Mouse (Mus musculus) WW6 (cell line): Measurements from ENCODE around the gene Nap1l4.
A peak's percentile ranks its signal among the peaks of the same experiment; 100 is the strongest.

Source experiments
- DNase-seq: peaks from one replicate; pipeline ENCODE4 v3.0.0-alpha.2; 2013; ENCODE audit warnings: low read depth, low spot score

Gene Nap1l4

GRCm38 (mm10) chr7:143514416-143514768 is 34.5 kb downstream of the Nap1l4 start:
- no peak for DNase-seq

DNA sequence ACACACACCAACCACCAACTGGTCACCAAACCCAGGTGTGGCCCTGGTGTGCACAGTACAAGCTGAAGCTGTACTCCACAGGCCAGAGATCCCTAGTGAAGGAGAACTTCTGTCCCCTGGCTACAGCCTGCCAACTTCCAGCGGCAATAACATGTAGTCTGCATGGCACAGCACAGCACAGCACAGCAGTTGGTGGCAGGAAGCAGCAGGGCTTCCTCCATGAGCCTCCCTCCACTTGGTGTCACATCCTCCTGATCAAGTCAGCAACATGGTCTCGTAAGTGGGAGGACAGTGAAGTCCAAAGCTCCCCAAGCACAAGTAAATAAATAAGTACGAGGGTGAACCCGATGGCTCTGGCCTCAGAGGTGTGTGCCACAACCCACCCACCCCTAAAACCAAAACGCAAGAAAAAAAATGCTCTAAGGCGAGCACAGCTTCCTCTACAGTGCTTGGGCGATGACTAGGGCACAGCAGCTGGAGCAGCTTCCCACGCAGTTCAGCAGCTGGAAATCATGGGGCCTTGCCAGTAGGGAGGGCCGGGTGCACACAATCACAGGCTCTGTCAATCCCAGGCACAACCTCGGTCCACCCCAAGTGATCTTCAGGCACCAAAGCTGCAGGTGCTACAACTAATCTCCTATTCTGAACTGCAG is 35.0 kb downstream of the Nap1l4 start:
- no peak for DNase-seq

DNA sequence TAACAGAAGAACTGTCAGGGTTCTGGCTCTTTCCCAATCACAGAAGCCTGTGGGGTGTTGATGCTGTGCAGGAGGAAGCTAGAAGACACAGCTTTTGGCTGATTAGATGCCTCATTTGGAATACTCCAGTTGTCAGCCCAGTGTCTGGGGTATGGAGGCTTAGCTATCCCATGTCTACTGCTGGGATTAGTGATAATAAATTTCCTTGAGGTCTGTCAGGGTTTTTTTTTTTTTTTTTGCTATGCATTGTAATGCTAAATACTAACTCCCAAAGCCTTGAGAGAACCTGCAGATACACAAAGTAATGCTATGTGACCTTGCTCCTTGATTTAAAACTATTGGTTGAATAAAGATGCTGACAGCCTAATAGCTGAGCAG is 37.6 kb downstream of the Nap1l4 start:
- DNase-seq: no peak

DNA sequence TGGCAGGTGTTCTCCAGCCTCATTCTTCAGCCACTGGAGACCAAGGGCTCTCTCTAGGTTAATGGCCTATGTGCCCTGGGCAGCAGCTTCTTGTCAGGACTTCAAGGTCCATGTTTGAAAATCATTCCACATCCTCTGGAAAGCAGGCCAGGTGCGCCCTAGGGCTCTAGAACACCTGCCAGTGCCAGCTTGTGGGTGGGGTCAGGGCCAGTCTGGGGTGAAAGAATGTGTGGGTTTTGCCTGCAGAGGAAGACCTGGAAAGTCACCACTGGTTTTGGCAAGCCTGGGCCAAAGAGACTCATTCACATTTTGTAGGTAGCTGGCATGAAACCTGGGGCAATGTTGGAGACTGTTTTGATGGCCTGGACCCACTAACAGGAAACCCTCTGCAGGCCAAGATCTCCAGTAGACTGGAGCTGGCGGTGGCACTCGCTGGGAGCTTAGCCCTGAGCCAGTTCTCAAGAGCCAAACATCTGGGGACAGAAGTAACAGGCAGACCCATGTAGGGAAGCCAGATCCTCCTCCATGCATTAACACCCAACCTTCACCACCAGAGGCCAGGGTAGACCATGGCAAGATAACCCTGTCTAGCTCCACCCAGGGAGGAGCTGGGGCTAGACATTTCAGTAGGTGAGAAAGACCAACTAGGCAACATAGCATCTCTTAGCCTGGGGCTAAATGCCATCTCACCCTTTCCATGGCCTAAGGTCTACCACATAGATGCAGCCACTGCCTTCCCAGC is 38.1 kb downstream of the Nap1l4 start:
- DNase-seq: no peak

- DNase-seq: no peak
These were observed 39.3 kb downstream of the Nap1l4 start for GRCm38 (mm10) chr7:143509566-143509965.

- no peak for DNase-seq
These were observed 42.2 kb downstream of the Nap1l4 start for GRCm38 (mm10) chr7:143506675-143507074.

DNA sequence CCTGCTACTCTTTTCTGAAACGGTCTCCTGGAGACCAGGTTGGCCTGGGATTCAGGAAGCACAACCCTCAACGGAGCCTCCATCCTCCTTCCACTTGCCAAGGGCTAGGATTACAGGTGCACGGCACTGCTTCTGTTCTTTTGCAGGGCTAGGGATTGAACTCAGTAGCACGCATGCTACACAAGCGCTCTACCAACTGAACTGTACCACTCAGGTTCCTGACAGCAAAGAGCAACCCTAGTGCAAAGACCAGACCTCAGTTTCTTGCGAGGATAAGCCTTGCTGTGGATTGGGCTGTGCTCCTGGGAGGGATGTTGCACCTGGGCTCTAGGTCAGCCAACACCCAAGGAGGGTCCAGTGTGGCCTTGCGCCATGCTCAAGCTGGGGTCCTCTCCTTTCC is 42.6 kb downstream of the Nap1l4 start:
- no peak for DNase-seq

DNA sequence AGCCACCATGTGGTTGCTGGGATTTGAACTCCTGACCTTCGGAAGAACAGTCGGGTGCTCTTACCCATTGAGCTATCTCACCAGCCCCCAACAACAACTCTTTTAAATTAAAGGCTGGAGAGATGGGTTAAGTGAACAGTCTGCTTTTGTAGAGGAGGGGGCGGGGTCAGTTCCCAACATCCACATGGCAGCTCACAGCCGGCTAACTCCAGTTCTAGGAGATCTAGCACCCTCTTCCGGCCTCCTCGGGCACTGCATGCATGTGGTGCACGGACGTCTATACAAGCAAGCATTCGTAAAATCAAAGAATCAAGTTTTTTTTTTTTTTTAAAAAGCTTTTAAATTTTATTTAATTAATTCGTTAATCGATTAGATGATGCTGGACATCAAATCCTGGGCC is 43.1 kb downstream of the Nap1l4 start:
- DNase-seq: peak; percentile 80

- DNase-seq: no peak
These were observed 43.5 kb downstream of the Nap1l4 start for GRCm38 (mm10) chr7:143505411-143505810.

DNA sequence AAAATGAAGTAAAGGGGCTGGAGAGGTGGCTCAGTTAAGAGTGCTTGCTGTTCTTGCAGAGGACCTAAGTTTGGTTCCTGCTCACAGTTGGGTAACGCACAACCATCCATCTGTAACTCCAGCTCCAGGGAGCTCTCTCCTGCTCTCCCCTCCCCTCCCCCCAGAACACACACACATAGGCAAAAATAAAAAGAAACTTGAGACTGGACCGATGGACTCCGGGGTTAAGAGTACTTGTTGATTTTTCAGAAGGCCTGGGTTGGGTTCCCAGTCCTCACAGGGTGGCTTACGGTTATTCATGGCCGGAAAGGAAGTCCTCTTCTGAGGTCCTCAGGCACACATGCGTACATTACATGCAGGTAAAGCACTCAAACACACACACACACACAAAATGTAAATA is 45.0 kb downstream of the Nap1l4 start:
- no peak for DNase-seq

DNA sequence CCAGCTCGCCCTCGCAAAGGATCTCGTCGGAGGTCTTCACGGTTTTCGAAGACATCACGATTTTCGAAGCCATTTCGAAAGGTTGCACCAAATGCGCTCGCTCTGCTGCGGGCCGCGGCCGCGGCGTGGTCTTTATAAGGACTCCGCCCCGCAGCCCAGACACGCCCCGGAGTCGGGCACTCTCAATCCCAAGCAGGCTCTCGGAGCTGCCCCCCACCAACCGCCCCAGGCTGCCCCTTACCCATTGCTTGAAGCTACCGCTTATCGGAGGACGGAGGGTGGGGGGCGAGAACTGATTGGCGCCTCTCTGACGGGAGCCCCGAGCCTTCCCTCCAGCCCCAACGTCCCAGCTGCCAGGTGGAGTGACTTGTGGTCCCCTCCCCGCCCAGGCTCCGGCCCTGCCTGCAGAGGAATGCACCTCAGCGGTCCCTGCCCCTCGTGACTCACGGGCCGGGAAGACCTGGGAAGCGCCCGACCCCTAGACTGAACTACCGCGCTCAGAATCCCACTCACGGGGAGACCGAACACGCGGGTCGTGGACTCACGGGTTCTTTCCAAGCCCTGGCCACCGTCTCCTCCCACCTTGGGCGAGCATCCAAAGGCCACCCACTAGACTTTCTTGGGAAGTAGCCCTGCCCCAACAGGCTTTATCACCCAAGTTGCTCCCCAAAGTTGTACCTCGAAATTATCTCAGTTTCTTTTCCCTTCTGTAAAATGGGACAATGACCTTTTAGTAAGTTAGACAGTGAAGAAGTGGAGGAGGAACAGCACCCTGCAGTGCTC is 46.3 kb downstream of the Nap1l4 start, which contains the start of gene Phlda2:
TSS of gene Phlda2 (minus strand) at position 733 of the 783 bp plus-strand sequence.
- peak; percentile 61 for DNase-seq

DNA sequence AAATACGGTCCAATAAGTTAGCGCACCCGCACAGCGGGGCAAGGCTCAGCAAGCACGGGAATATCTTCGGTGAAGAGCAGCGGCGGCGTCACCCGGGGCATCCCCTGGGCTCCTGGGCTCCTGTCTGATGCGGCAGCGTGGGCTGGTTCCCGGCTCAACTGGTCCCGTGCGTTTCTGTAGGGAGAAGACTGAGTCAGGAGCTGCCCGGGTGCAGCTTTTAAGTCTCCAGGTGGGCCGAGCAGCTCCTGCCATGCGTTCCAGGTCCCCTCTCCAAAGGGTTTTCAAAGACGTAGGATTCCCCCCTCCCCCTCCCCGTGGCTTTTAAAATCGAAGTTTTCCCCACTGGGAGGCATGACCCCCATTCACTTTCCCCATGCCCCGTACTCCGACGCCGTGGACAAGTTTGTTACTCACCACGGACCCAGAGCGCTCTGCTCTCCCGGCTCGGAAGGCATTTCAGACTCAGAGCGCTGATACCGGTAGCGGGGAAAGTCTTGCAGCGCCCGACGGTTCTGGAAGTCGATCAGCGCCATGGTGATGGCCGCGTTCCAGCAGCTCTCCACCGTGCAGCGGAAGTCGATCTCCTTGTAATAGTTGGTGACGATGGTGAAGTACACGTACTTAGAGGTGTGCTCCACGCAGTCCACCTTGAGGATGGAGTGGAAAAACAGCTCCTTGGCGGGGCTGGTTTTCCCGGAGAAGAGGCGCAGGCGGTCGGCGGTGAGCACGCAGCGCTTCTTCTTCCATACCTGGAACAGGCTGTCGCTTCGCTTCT is 47.1 kb downstream of the Nap1l4 start:
- no peak for DNase-seq

DNA sequence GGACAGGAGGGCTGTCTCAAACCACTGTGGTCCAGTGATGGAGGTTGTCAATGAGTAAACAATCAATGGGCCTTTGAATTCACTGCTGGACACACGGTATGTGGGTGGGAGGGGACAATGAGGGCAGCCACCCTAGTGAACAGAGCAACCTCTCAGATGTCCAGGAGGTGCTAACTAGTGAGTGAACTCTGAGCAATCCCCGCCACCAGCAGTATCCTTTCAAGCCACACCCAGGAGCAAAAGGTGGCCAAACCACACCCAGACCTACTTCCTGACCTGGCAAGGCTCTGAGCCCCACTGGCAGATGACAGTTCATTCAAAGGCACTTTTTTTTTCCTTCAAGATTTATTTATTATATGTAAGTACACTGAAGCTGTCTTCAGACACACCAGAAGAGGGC is 48.0 kb downstream of the Nap1l4 start:
- no peak for DNase-seq

DNA sequence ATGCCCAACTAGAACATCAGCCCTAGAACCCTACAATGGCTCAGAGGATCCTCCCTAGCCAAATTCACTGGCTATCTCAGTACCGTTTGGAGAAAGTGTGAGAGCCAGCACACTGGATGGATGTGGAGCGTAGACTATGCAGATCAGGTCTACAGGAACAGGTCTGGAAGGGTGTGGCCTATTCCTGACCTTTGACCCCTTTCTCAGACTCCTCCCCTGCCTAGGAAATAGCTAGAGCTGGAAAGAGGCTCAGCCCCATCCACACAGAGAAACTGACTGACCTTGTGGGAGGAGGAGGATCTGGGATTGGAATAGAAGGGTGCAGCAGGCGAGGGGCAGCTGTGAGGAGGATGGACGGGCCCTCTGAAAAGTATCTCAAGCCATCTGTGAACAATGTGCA is 50.3 kb downstream of the Nap1l4 start:
- no peak for DNase-seq

DNA sequence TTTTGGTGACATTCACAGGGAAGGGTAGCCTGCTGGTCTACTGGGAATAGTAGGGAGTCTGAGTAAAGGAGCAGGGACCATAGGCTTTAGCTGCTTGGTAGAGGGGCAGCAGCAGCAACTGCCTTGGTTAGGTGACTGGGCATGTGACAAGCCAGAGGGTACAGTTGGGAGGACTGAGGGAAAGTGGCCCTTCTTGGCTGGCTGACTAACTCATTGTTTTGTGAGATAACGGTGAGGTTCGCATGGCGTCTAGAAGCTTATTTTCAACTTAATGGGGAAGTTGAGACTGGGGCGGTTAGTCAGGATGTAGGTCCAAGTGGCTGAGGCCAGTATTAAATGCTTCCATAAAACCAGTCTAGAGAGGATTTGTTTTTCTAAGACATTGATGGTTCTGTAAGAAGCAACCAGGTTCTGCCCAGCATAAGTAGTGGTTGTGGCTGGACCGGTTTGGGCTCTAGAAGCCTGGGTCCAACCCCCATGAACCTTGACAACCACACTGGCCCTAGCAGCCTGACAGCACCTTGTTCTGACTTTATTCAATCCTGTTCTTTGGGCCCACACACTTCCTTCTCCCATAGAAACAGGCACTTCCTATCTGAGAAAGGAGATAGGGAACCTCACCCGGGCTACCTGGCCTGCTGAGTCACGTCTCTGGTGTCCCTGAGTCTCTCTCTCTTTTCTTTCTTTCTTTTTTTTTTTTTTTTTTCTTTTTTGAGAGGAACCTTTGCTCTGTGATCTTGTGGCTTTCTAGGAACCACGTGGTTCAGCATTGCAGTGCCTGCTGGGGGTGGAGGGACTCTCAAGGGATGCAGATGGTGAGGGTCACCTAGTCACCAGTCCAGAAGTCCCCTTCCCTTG is 53.6 kb downstream of the Nap1l4 start:
- DNase-seq: no peak

DNA sequence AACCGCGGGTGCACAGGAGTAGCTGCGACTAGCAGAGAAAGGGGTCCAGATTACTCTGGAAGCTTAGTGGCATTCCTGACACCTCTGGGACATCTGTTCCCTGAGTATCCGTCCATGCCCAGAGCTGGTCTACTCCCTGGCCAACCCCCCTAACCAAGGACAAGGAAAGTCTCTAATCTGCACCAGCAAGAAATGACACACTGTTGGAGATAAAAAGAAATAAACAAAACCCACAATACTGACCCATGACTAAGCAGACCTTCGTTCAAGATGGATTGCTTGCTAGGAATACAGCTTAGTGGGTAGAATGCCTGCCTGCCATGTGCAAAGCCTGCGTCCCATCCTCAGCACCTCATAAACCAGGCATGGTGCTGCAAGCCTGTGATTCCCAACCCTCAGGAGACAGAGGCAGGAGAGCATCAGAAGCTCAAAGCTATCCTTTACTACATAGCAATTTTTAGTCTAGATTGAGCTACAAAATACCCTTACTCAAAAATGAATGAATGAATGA is 55.2 kb downstream of the Nap1l4 start:
- no peak for DNase-seq

GRCm38 (mm10) chr7:143489735-143490134 is 59.2 kb downstream of the Nap1l4 start:
- no peak for DNase-seq

DNA sequence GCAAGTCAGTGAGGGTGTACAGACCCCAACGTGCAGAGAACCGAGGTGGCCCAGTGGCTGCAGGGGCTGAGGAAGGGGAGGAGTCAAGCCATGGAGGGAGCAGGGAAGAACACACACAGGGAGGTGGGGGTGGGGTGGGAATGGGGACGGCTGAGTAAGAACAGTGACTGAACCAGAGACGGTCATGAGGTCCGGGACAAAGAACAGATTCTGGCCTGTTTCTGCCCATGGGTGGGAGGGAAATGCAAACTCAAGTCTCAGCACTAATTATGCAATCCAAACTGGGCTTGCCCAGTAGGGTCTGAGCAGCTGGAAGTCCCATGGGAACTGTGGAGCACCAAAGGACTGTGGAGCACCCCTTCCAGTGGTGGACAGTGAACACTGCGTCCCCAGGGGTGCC is 66.4 kb downstream of the Nap1l4 start:
- no peak for DNase-seq

- no peak for DNase-seq
These were observed 67.0 kb downstream of the Nap1l4 start for GRCm38 (mm10) chr7:143481806-143482387.

DNA sequence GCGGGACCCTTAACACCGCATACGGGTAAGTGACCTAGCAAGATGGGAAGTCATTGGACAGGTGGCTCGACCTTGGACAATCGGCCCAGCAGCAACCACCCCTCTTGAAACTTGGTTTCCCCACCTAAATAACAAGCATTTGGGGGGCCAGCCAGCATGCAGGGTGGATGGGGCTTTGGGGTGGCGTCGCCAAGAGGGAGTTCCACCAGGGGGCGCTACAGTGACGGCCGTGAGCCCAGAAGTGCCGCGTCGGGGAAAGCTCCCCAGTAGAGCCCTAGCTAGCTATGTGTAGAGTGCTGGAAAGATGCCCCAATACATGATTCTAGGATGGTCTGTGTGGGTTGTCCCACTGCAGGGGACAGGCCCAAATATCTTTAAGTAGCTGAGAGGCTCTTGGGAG is 68.4 kb downstream of the Nap1l4 start:
- DNase-seq: no peak
